27 mouse cellular contexts compared by ENCODE assay signal in genomic region chr10:21552967-21553682, GRCm38 (mm10). TPM values are rescaled to one million over a fixed set of nuclear protein-coding genes. Genes with fewer than 3 reads are reported as not detected.
A peak's percentile ranks its signal among the peaks of the same experiment; 100 is the strongest.
DNase-seq lines count a peak whose midpoint lies in the region; TF ChIP-seq lines count a peak whose summit lies in the region.
"Had no signal": no experiment of that assay in that cellular context is flagged by ENCODE, and none has a peak within 500 bp of the region (broad histone marks: within the 10 kb centered on the region; RNA-seq: fewer than 3 reads in every experiment).

No protein-coding gene starts in this region.

- no peak for TF ChIP-seq CTCF in thymus, adult 2 months (IDR thresholded peaks at IDR 0.05; ENCODE audit: borderline replicate concordance, control insufficient read depth, extremely low read depth, insufficient read depth, low read length, poor library complexity)

- H3K27ac ChIP-seq in thymus, adult 2 months (ENCODE audit: control insufficient read depth, insufficient read depth, low read length) = no peak overlapping the region
- H3K27ac ChIP-seq: embryonic facial prominence, embryonic 12.5 days; heart, adult 2 months; heart, embryonic 13.5 days; hindbrain, postnatal 0 days; midbrain, embryonic 12.5 days had no signal

- no peak for TF ChIP-seq POLR2A in thymus, adult 2 months (IDR thresholded peaks at IDR 0.05; ENCODE audit: control insufficient read depth, extremely low read depth, insufficient read depth, low read length, poor library complexity)

- H3K36me3 ChIP-seq in thymus, adult 2 months (ENCODE audit: control insufficient read depth, insufficient read depth, low read length) = no peaks in the 10 kb centered on the region
- H3K36me3 ChIP-seq: embryonic facial prominence, embryonic 12.5 days; heart, embryonic 13.5 days; midbrain, embryonic 12.5 days had no signal

- WGBS in thymus, adult 2 months = 14% methylated on average over 8 of the region's 8 CpGs

- peaks cover 8% of the 10 kb centered on the region for H3K4me1 ChIP-seq in thymus, adult 2 months (replicated peaks; ENCODE audit: control insufficient read depth, insufficient read depth, low read length)
- H3K4me1 ChIP-seq: embryonic facial prominence, embryonic 12.5 days; midbrain, embryonic 12.5 days had no signal

- DNase-seq in kidney, adult 9 months = peak; percentile 94
- no peak for DNase-seq in kidney, postnatal 14 days
- peak; percentile 13 for DNase-seq in thymus, postnatal 14 days
- DNase-seq in thymus, adult 2 months = no peak
- DNase-seq in induced T-regulatory cell, adult 2 months (ENCODE audit: low read depth) = peak; percentile 57
- no peak for DNase-seq in cerebellum, postnatal 25 days
- DNase-seq in cerebellum, adult 9-10 months = no peak
- DNase-seq: adrenal gland, postnatal 36 days; cerebellum, adult 11 months; cerebellum, postnatal 14 days; forebrain, postnatal 0 days; gastrocnemius, postnatal 14 days; heart, adult 2 months; heart, postnatal 14 days; left cerebral cortex, postnatal 4 days; lung, adult 18-20 months; lung, postnatal 10 days had no signal

- no peaks in the 10 kb centered on the region for H3K27me3 ChIP-seq in thymus, adult 2 months (ENCODE audit: control insufficient read depth, insufficient read depth, low read length)
- H3K27me3 ChIP-seq: embryonic facial prominence, embryonic 12.5 days; heart, embryonic 13.5 days; midbrain, embryonic 12.5 days had no signal

- H3K4me3 ChIP-seq in thymus, adult 2 months (ENCODE audit: control insufficient read depth, insufficient read depth, low read length) = no peak overlapping the region
- H3K4me3 ChIP-seq: embryonic facial prominence, embryonic 12.5 days; heart, adult 2 months; heart, embryonic 13.5 days; midbrain, embryonic 12.5 days had no signal

RNA-seq across cellular contexts. Expression of gene 1700020N01Rik, which starts 39.8 kb away (rescaled TPM):
- polyA plus RNA-seq in thymus, adult 2 months (2012; rRNA removed) = 0.09 TPM in 1 of 2 replicates, not detected in the other
- polyA plus RNA-seq: C2C12; embryonic facial prominence, embryonic 12.5 days; forebrain, embryonic 11.5 days; forebrain, postnatal 0 days; heart, adult 2 months; heart, embryonic 13.5 days; hindbrain, embryonic 11.5 days; hindbrain, postnatal 0 days; large intestine, adult 2 months; liver, embryonic 11.5 days; midbrain, embryonic 12.5 days; urinary bladder, adult 2 months had no signal

Comparison
In these comparisons a context has a peak if more than half of its experiments do, and no peak if none do; other contexts are left out.
1. DNase-seq: peak in kidney, adult 9 months (single experiment), thymus, postnatal 14 days (single experiment) and induced T-regulatory cell, adult 2 months (single experiment); none in kidney, postnatal 14 days (single experiment), thymus, adult 2 months (single experiment), cerebellum, postnatal 25 days (0 of 2) and cerebellum, adult 9-10 months (single experiment).